Mouse (Mus musculus): ENCODE measurements at regions not wholly inside any gene's neighbourhood (a gene's known extent, or its start where the extent isn't known, plus 50 kb on each side); places are given as distances from the start of the nearest gene placed in this dataset.

DNA sequence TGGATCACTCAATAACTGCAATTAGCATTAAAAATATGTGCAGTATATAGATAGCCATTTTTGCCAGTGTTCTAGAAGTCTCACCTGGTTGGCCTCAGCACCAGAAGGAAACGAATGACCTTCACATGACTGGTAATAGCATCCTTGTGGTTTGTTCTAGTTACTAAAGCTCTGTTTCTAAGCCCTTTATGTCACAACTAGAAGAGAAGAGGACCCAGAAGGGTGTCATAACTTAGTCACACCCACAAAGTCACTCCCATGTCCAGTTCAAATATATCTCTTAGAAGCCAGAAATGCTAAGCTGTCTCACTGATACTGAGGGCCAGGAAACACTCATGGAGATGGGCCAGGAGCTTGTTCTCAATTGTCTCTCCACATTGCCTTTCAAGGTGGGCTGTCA lies 170.5 kb upstream of the Cpeb2 start:
- TF ChIP-seq CTCF (IDR thresholded peaks at IDR 0.05) (no peak), POLR2A (IDR thresholded peaks at IDR 0.05; ENCODE audit: insufficient read depth, low read depth, low read length) (no peak), EP300 (IDR thresholded peaks at IDR 0.05; ENCODE audit: insufficient read depth, low read depth, low read length) (no peak)
